Mouse (Mus musculus): ENCODE measurements around the gene Ptbp1. TPM values are rescaled to one million over a fixed set of nuclear protein-coding genes. Genes with fewer than 3 reads are reported as not detected.

Gene Ptbp1
- polyA plus RNA-seq, 1 experiment from 2014 or later = 386 TPM

DNA sequence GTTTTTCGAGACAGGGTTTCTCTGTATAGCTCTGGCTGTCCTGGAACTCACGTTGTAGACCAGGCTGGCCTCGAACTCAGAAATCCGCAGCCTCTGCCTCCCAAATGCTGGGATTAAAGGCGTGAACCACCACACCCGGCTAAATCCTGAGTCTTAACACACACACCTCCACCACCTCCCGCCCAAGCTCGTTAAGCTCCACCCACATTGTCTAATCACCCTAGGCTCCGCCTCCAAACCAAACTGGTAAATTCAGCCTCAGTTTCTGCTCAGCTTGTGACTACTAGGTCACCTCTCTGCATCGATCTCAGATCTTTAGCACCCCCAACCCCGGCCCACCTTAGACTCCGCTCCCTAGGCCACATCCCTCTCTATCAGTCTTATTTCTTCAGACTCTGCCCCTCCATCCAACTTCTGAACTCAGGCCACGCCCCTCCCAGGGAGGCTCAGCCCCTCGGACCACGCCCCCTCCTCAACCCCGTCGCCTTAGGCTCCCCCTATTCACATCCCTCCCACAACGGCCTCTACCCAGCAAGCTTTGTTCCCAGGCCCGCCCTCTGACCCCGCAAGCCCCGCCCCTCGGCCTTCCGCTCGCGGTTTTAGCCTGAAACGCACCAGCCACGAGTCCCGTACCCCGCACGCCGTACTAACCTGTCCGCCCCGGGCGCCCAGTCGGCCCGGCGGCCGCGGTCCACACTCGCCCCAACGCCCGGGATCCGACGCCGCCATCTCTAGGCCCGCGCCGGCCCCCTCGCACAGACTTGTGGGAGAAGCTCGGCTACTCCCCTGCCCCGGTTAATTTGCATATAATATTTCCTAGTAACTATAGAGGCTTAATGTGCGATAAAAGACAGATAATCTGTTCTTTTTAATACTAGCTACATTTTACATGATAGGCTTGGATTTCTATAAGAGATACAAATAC, 54.2 kb downstream of the Ptbp1 start, which contains the start of gene Med16:
Med16 (minus strand) TSS at position 757 of the 925 bp plus-strand sequence.
- peak; percentile 92 for ATAC-seq (ENCODE audit: insufficient number of reproducible peaks, insufficient read depth, low FRiP score, low TSS enrichment, low read depth)
- peaks cover 8% of the 10 kb centered on the region for H3K4me1 ChIP-seq
- H3K36me3 ChIP-seq = peaks cover 65% of the 10 kb centered on the region
- H3K9me3 ChIP-seq = no peaks in the 10 kb centered on the region
- peak within 1 kb of the TSS; percentile 94 for H3K9ac ChIP-seq
- H3K4me3 ChIP-seq = peak within 1 kb of the TSS; percentile 70
- peak within 1 kb of the TSS; percentile 97 for H3K27ac ChIP-seq
- peak within 1 kb of the TSS; percentile 53 for H3K4me2 ChIP-seq
- 2% methylated on average over 52 of the region's 52 CpGs for WGBS
- H3K27me3 ChIP-seq = no peaks in the 10 kb centered on the region

DNA sequence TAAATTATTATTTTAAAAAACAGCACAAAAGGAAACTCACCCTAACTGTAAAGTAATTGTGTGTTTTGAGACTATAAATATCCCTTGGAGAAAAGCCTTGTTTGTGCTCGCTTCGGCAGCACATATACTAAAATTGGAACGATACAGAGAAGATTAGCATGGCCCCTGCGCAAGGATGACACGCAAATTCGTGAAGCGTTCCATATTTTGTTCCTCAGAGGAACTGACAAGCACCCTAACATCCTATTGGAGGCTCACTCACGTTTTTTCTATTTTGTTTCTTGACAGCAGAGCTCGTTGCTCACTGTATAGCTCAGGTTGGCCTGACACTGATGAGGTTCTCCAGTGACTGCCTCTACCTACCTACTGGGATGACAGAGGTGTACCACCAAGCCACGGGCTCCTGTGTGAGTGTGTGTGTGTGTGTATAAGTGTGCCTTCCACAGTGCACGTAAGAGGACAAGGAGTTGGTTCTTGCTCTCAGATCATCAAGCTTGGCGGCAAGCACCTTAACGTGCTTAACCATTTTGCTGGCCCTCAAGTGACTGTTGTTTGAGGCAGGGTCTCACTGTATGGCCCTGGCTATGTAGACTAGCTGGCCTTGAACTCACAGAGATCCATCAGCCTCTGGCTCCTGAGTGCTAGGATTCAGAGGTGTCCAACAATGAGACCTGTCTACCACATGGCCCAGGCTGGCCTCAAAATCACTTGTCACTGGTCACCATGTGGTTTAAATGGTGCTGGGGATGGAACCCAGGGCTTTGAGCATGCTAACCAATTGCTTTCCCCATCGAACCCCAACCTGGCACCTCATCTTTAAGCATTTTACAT, 55.1 kb downstream of the Ptbp1 start:
- WGBS = 22% methylated on average over 14 of the region's 14 CpGs
- ATAC-seq (ENCODE audit: insufficient number of reproducible peaks, insufficient read depth, low FRiP score, low TSS enrichment, low read depth) = 0 out of 2 replicates have a peak, but pooled peaks have one; percentile 35
- Histone ChIP-seq H3K9ac (peak overlapping the region; percentile 16; the same call in 1 of the 2 replicates), H3K27me3 (no peaks in the 10 kb centered on the region), H3K27ac (peak overlapping the region; percentile 60), H3K4me3 (peak overlapping the region; percentile 70), H3K36me3 (peaks cover 56% of the 10 kb centered on the region), H3K4me1 (peaks cover 10% of the 10 kb centered on the region), H3K4me2 (peak overlapping the region; percentile 53), H3K9me3 (no peaks in the 10 kb centered on the region)

DNA sequence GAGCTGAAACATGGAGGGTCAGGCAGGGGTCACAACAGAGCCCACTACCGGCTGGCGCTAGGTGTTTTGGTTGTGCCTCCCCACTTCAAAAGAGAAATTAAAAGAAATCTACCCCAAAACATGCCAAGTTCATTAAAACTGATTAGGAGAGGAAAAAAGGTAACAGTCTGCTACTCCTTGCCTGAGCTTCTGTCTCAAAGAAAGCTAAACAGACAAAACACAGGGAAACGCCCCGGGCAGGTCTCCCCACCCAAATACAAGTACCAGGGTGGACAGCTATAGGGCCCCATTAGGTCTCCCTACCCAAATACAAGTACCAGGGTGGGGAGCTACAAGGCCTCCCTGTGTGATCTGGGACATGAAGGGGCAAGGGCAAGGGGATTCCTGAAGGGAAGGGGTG, 56.3 kb downstream of the Ptbp1 start, which contains the start of gene Gm26602:
Gm26602 (plus strand) TSS at position 301 of the 400 bp plus-strand sequence.
- no peak for ATAC-seq (ENCODE audit: insufficient number of reproducible peaks, insufficient read depth, low FRiP score, low TSS enrichment, low read depth)
- peaks cover 43% of the 10 kb centered on the region for H3K36me3 ChIP-seq
- H3K27me3 ChIP-seq = no peaks in the 10 kb centered on the region
- no peak within 1 kb of the TSS for H3K9ac ChIP-seq
- peak within 1 kb of the TSS; percentile 60; the same call in 1 of the 2 replicates for H3K27ac ChIP-seq
- H3K9me3 ChIP-seq = no peaks in the 10 kb centered on the region
- H3K4me3 ChIP-seq = 0 out of 2 replicates have a peak within 1 kb of the TSS, but pooled peaks have one; percentile 23
- 93% methylated on average over 4 of the region's 4 CpGs for WGBS
- H3K4me2 ChIP-seq = no peak within 1 kb of the TSS
- peaks cover 22% of the 10 kb centered on the region for H3K4me1 ChIP-seq

DNA sequence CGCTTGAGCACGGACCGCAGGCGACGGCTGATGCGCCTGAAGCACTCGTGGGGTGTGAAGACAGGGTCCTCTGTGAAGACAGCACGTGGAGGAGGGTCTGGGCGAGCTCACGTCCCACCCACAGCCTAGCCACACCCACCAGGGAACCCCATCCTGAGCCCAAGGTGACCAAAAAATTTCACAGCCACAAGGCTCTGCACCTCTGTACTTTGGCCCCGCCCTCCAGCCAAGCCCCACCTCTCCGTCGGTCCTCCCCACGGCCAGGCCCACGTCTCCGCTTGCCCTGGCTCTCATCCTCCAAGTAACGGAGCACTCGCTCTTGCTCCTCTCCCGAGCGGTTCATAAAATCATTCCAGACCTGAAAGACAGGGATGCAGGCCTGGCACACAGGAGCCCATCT, 58.2 kb downstream of the Ptbp1 start:
- Histone ChIP-seq H3K4me3 (no peak overlapping the region), H3K27me3 (peaks cover 3% of the 10 kb centered on the region), H3K9me3 (no peaks in the 10 kb centered on the region), H3K27ac (no peak overlapping the region), H3K4me2 (no peak overlapping the region), H3K9ac (no peak overlapping the region), H3K36me3 (peaks cover 27% of the 10 kb centered on the region), H3K4me1 (peaks cover 35% of the 10 kb centered on the region)
- WGBS = 63% methylated on average over 20 of the region's 20 CpGs
- no peak for ATAC-seq (ENCODE audit: insufficient number of reproducible peaks, insufficient read depth, low FRiP score, low TSS enrichment, low read depth)

Small RNA genes within 50 kb of the gene (microRNA-seq; reads per million reads assigned to microRNA genes)
- not detected for gene Mir6910

Other genes with a start within 250 kb of the Ptbp1 start
- not detected in 2 replicates for gene C2cd4c, start 240.4 kb upstream of the Ptbp1 start, polyA plus RNA-seq (2015; fragmentation: Nextera tagmentation; extraction: Ambion mirVana)
- gene Shc2, start 216.5 kb upstream of the Ptbp1 start, polyA plus RNA-seq (2015; fragmentation: Nextera tagmentation; extraction: Ambion mirVana) = 11.7 and 13.7 TPM in 2 replicates
- not detected in 2 replicates for gene Odf3l2, start 208.7 kb upstream of the Ptbp1 start, polyA plus RNA-seq (2015; fragmentation: Nextera tagmentation; extraction: Ambion mirVana)
- gene Madcam1, start 189.9 kb upstream of the Ptbp1 start, polyA plus RNA-seq (2015; fragmentation: Nextera tagmentation; extraction: Ambion mirVana) = 11.3 and 11.8 TPM in 2 replicates
- 58.1 and 62.1 TPM in 2 replicates for gene Tpgs1, start 185.1 kb upstream of the Ptbp1 start, polyA plus RNA-seq (2015; fragmentation: Nextera tagmentation; extraction: Ambion mirVana)
- 102 and 106 TPM in 2 replicates for gene Cdc34, start 172.2 kb upstream of the Ptbp1 start, polyA plus RNA-seq (2015; fragmentation: Nextera tagmentation; extraction: Ambion mirVana)
- 0.81 and 0.84 TPM in 2 replicates for gene Gzmm, start 165.4 kb upstream of the Ptbp1 start, polyA plus RNA-seq (2015; fragmentation: Nextera tagmentation; extraction: Ambion mirVana)
- gene Bsg, start 149.9 kb upstream of the Ptbp1 start, polyA plus RNA-seq (2015; fragmentation: Nextera tagmentation; extraction: Ambion mirVana) = 703 and 715 TPM in 2 replicates
- 0.10 and 0.12 TPM in 2 replicates for gene Hcn2, start 137.8 kb upstream of the Ptbp1 start, polyA plus RNA-seq (2015; fragmentation: Nextera tagmentation; extraction: Ambion mirVana)
- gene Polrmt, start 107.8 kb upstream of the Ptbp1 start, polyA plus RNA-seq (2015; fragmentation: Nextera tagmentation; extraction: Ambion mirVana) = 42.8 and 50.9 TPM in 2 replicates
- 0.54 and 0.80 TPM in 2 replicates for gene Fgf22, start 99.4 kb upstream of the Ptbp1 start, polyA plus RNA-seq (2015; fragmentation: Nextera tagmentation; extraction: Ambion mirVana)
- 79.2 and 96.5 TPM in 2 replicates for gene Rnf126, start 87.5 kb upstream of the Ptbp1 start, polyA plus RNA-seq (2015; fragmentation: Nextera tagmentation; extraction: Ambion mirVana)
- gene Fstl3, start 77.2 kb upstream of the Ptbp1 start, polyA plus RNA-seq (2015; fragmentation: Nextera tagmentation; extraction: Ambion mirVana) = 7.5 and 8.3 TPM in 2 replicates
- gene Prss57, start 63.5 kb upstream of the Ptbp1 start, polyA plus RNA-seq (2015; fragmentation: Nextera tagmentation; extraction: Ambion mirVana) = not detected in 2 replicates
- 105 and 112 TPM in 2 replicates for gene Palm, start 60.9 kb upstream of the Ptbp1 start, polyA plus RNA-seq (2015; fragmentation: Nextera tagmentation; extraction: Ambion mirVana)
- gene Misp, start 33.4 kb upstream of the Ptbp1 start, polyA plus RNA-seq (2015; fragmentation: Nextera tagmentation; extraction: Ambion mirVana) = 2.5 and 5.2 TPM in 2 replicates
- gene Prtn3, start 20.0 kb downstream of the Ptbp1 start, polyA plus RNA-seq (2015; fragmentation: Nextera tagmentation; extraction: Ambion mirVana) = 7.3 and 8.5 TPM in 2 replicates
- gene Plppr3, start 20.2 kb downstream of the Ptbp1 start, polyA plus RNA-seq (2015; fragmentation: Nextera tagmentation; extraction: Ambion mirVana) = 126 and 138 TPM in 2 replicates
- 1.9 TPM in 1 of 2 replicates, not detected in the other for gene Elane, start 31.8 kb downstream of the Ptbp1 start, polyA plus RNA-seq (2015; fragmentation: Nextera tagmentation; extraction: Ambion mirVana)
- not detected in 2 replicates for gene Cfd, start 36.4 kb downstream of the Ptbp1 start, polyA plus RNA-seq (2015; fragmentation: Nextera tagmentation; extraction: Ambion mirVana)
- 47.6 and 49.3 TPM in 2 replicates for gene Med16, start 54.5 kb downstream of the Ptbp1 start, polyA plus RNA-seq (2015; fragmentation: Nextera tagmentation; extraction: Ambion mirVana)
- 8.1 and 29.9 TPM in 2 replicates for gene Gm26602, start 56.4 kb downstream of the Ptbp1 start, polyA plus RNA-seq (2015; fragmentation: Nextera tagmentation; extraction: Ambion mirVana)
- 0.98 and 1.3 TPM in 2 replicates for gene Kiss1r, start 62.5 kb downstream of the Ptbp1 start, polyA plus RNA-seq (2015; fragmentation: Nextera tagmentation; extraction: Ambion mirVana)
- gene R3hdm4, start 66.8 kb downstream of the Ptbp1 start, polyA plus RNA-seq (2015; fragmentation: Nextera tagmentation; extraction: Ambion mirVana) = 190 and 206 TPM in 2 replicates
- 5.3 and 6.9 TPM in 2 replicates for gene Arid3a, start 72.6 kb downstream of the Ptbp1 start, polyA plus RNA-seq (2015; fragmentation: Nextera tagmentation; extraction: Ambion mirVana)
- gene Wdr18, start 105.7 kb downstream of the Ptbp1 start, polyA plus RNA-seq (2015; fragmentation: Nextera tagmentation; extraction: Ambion mirVana) = 97.7 and 106 TPM in 2 replicates
- gene Grin3b, start 116.3 kb downstream of the Ptbp1 start, polyA plus RNA-seq (2015; fragmentation: Nextera tagmentation; extraction: Ambion mirVana) = 0.52 and 0.83 TPM in 2 replicates
- 15.4 and 17.0 TPM in 2 replicates for gene Tmem259, start 129.9 kb downstream of the Ptbp1 start, polyA plus RNA-seq (2015; fragmentation: Nextera tagmentation; extraction: Ambion mirVana)
- gene Cnn2, start 134.2 kb downstream of the Ptbp1 start, polyA plus RNA-seq (2015; fragmentation: Nextera tagmentation; extraction: Ambion mirVana) = 298 and 319 TPM in 2 replicates
- gene Abca7, start 142.1 kb downstream of the Ptbp1 start, polyA plus RNA-seq (2015; fragmentation: Nextera tagmentation; extraction: Ambion mirVana) = 2.2 and 2.6 TPM in 2 replicates
- gene Arhgap45, start 162.2 kb downstream of the Ptbp1 start, polyA plus RNA-seq (2015; fragmentation: Nextera tagmentation; extraction: Ambion mirVana) = 3.9 and 4.6 TPM in 2 replicates
- 247 and 265 TPM in 2 replicates for gene Polr2e, start 185.4 kb downstream of the Ptbp1 start, polyA plus RNA-seq (2015; fragmentation: Nextera tagmentation; extraction: Ambion mirVana)
- gene Gpx4, start 192.7 kb downstream of the Ptbp1 start, polyA plus RNA-seq (2015; fragmentation: Nextera tagmentation; extraction: Ambion mirVana) = 445 and 488 TPM in 2 replicates

Measured in embryonic facial prominence, embryonic 13.5 days (tissue).